Mouse (Mus musculus): ENCODE results near the gene Hoxa7.

- no peak for TF ChIP-seq CTCF (IDR thresholded peaks at IDR 0.05; ENCODE audit: extremely low read depth, insufficient read length, insufficient replicate concordance, low read depth, low read length)
- peak; percentile 44 for TF ChIP-seq POLR2A (IDR thresholded peaks at IDR 0.05; ENCODE audit: low read depth, low read length)
Observed at GRCm38 (mm10) chr6:52217459-52217768, 4.2 kb downstream of the Hoxa7 start.

Measured in small intestine, adult 2 months (tissue).